Mouse (Mus musculus): ENCODE data around the gene Krt71.

DNA sequence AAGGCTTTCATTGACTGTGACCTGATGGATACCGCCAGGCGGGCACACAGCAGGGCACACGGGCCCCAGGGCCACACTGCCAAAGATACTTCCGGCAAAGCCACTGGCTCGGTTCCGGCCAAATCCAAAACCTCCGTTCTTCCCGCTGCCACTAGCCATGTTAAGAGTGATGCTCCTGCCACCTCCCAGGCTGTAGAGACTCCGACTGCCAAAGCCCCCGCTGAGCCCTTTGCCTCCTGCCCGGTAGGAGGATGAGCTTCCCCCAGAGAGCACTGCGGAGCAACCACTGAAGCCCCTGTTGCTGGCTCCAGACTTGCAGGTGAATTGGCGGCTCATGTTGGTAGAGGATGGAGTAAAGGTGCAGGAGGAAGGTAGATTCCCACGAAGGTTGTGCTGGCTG, at the start of gene Krt71:
- TF ChIP-seq CTCF (IDR thresholded peaks at IDR 0.05) (no peak), POLR2A (IDR thresholded peaks at IDR 0.05; ENCODE audit: insufficient read depth, low read depth, low read length) (no peak)

Measured in heart, adult 2 months (tissue).